Mouse (Mus musculus) kidney, postnatal 14 days (tissue): ENCODE results near the gene Syne3.

Experiments used
- DNase-seq: peaks from one replicate; pipeline ENCODE4 v3.0.0; 2022; ENCODE audit warnings: mixed read lengths

Gene Syne3

GRCm38 (mm10) chr12:104881518-104882060, 128.0 kb downstream of the Syne3 start:
- DNase-seq, result no peak

DNA sequence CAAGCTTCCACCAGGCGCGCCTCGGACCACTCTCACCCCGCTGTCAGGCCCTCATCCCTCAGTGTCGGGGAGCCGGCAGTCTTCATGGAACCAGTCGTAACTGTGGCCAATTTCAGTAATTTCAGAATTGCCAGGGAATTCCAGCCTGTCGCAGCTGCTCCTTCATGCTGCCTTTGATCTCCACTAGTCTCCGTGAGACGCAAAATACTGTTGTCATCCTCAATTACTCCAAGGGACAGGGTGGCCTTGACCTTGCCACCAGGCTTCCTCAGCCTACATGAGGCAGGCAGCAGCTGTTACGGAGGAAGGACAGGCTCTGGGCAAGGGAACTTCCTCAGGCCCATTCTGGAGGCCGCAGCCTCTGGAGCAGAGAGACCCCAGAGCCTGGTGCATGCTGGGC, 129.2 kb downstream of the Syne3 start:
- no peak for DNase-seq
